Mouse (Mus musculus): Measurements from ENCODE around the gene Trmt2a.

GRCm38 (mm10) chr16:18213689-18214088 lies 34.8 kb upstream of the Trmt2a start:
- no peak for TF ChIP-seq CTCF (IDR thresholded peaks at IDR 0.05; ENCODE audit: low read depth)
- no peak for TF ChIP-seq EP300 (IDR thresholded peaks at IDR 0.05; ENCODE audit: low read depth)
